Mouse (Mus musculus): ENCODE measurements around the gene Srp9. TPM values are rescaled to one million over a fixed set of nuclear protein-coding genes. Genes with fewer than 3 reads are reported as not detected.

Srp9 gene
- polyA plus RNA-seq, 1 experiment from 2014 or later: 215 TPM

DNA sequence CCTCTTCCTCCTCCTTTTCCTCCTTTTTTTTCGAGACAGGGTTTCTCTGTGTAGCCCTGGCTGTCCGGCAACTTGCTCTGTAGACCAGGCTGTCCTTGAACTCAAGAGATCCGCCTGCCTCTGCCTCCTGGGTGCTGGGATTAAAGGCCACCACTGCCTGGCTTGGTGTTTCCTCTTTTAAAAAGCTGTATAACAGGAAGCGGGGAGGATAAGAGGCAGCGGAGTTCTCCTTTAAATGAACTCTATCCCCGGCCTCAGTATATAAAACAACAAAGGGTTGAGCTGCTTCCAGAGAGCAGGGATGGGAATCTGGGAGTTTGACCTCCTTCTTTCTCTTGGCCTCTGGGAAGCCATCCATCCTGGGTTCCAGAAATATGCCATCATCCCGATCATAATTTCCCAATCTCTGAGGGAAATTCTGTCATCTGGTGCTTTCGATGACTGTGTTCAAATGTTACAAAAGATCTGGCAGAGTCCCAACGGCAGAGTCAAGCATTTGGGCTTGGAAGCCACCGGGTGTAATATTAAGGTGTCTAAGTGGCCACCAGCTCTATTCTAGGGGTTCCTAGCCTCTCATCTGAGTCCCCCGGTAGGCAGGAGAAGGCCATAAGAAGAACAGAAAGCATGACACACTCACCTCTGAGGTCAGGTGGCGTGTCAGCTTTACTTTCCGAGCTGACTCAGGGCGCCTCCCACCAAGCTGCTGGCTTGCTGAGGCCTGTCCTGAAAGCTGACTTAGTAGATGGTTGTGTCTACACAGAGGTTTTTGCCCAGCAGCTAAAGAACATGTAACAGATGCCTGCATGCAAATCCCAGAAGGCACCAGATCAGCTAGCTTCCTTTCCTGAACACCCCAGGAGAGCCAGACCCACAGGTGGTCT, 36.5 kb upstream of the Srp9 start:
- no peak overlapping the region for H3K4me2 ChIP-seq (replicated peaks; ENCODE audit: low read depth)
- WGBS: 66% methylated on average over 14 of the region's 14 CpGs
- no peaks in the 10 kb centered on the region for H3K27me3 ChIP-seq (ENCODE audit: control insufficient read depth, insufficient read depth, low read length)
- no peak for TF ChIP-seq EP300 (optimal IDR thresholded peaks at IDR 0.05)
- no peak for TF ChIP-seq CTCF (IDR thresholded peaks at IDR 0.05; ENCODE audit: low read depth)
- peaks cover 20% of the 10 kb centered on the region for H3K4me1 ChIP-seq (replicated peaks; ENCODE audit: control insufficient read depth, insufficient read depth)
- no peak overlapping the region for H3K9ac ChIP-seq (ENCODE audit: low read length)
- peak; percentile 63 for ATAC-seq (ENCODE audit: low FRiP score, low TSS enrichment)
- peak; percentile 53 for DNase-seq (ENCODE audit: low spot score)
- H3K4me3 ChIP-seq (ENCODE audit: low read depth, low read length): no peak overlapping the region
- peak overlapping the region; percentile 83 for H3K27ac ChIP-seq (replicated peaks)
- no peaks in the 10 kb centered on the region for H3K9me3 ChIP-seq (ENCODE audit: control insufficient read depth, low read length)
- H3K36me3 ChIP-seq (ENCODE audit: control insufficient read depth, insufficient read depth, low read length): no peaks in the 10 kb centered on the region

DNA sequence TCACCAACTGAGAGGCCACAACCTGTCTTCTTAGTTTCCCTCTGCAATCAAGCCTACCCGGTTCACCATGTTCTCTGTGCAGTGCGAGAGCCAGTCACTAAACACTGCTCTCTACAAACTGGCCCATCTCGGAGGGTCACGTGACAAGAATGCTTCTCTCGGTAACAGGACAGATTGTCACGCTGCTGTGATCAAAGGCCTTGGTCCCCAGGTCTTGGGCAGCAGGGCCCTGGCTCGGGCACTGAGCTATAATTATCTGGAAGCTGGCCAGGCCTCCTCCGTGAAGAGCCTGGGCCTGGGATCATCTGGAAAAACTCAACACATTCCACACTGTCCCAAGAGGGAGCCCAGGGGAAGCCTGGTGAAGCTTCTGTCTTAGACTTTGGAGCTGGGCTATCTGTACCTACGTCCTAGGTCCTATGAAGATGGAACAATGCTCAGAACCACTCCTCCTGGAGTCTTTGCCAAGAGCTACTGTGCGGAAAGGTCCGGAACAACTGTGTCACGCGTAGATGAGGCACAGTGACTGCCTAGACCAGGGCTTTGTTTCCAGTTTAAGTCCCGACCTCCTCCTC, 35.6 kb upstream of the Srp9 start:
- WGBS: 37% methylated on average over 14 of the region's 14 CpGs
- Histone ChIP-seq H3K27me3 (ENCODE audit: control insufficient read depth, insufficient read depth, low read length) (no peaks in the 10 kb centered on the region), H3K27ac (replicated peaks) (peak overlapping the region; percentile 83), H3K4me3 (ENCODE audit: low read depth, low read length) (no peak overlapping the region), H3K4me1 (replicated peaks; ENCODE audit: control insufficient read depth, insufficient read depth) (peaks cover 20% of the 10 kb centered on the region), H3K4me2 (replicated peaks; ENCODE audit: low read depth) (no peak overlapping the region), H3K9me3 (ENCODE audit: control insufficient read depth, low read length) (no peaks in the 10 kb centered on the region), H3K36me3 (ENCODE audit: control insufficient read depth, insufficient read depth, low read length) (no peaks in the 10 kb centered on the region), H3K9ac (ENCODE audit: low read length) (no peak overlapping the region)
- TF ChIP-seq CTCF (IDR thresholded peaks at IDR 0.05; ENCODE audit: low read depth) (no peak), EP300 (optimal IDR thresholded peaks at IDR 0.05) (no peak)
- DNase-seq (ENCODE audit: low spot score) (no peak), ATAC-seq (ENCODE audit: low FRiP score, low TSS enrichment) (peak; percentile 33)

DNA sequence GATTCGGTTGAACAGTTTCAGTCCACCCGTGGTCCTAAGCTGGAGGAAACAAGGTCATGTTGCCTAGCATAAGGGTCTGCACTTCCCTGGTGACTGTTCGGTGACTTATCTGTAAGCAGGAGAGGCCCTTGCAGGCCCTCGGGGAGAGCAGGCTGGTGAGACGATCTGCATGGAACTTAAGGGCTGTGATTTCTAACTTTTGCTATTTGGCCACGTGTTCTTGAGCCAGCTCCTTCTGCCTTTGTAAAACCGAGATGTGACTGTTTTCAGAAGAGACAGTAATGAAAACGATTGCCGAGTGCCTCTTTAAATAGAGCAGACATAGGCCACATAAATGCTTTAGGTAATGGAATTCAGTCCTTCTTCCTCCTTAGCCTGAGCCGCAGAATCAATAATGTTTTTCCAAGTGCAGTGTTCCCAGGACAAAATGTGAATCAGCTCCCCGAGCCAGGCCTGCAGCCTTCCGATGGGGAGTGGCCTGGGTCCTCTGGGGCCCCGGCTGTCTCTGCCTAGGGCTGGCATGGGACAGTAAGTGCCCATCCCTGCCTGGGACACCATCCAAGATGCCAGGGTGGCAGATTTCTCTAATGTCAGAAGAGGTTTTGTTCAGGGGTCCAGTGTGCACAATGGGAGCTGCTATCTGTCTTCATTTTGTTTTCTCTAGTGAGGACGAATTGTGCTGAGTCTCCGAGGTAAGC, 34.8 kb upstream of the Srp9 start:
- no peak for ATAC-seq (ENCODE audit: low FRiP score, low TSS enrichment)
- H3K9ac ChIP-seq (ENCODE audit: low read length): 0 out of 2 replicates have a peak overlapping the region, but pooled peaks have one; percentile 38
- no peaks in the 10 kb centered on the region for H3K9me3 ChIP-seq (ENCODE audit: control insufficient read depth, low read length)
- WGBS: 29% methylated on average over 15 of the region's 15 CpGs
- H3K4me2 ChIP-seq (replicated peaks; ENCODE audit: low read depth): 0 out of 2 replicates have a peak overlapping the region, but pooled peaks have one; percentile 5
- TF ChIP-seq EP300 (optimal IDR thresholded peaks at IDR 0.05) (no peak), CTCF (IDR thresholded peaks at IDR 0.05; ENCODE audit: low read depth) (no peak)
- peaks cover 21% of the 10 kb centered on the region for H3K4me1 ChIP-seq (replicated peaks; ENCODE audit: control insufficient read depth, insufficient read depth)
- no peak for DNase-seq (ENCODE audit: low spot score)
- no peaks in the 10 kb centered on the region for H3K36me3 ChIP-seq (ENCODE audit: control insufficient read depth, insufficient read depth, low read length)
- peak overlapping the region; percentile 83 for H3K27ac ChIP-seq (replicated peaks)
- H3K27me3 ChIP-seq (ENCODE audit: control insufficient read depth, insufficient read depth, low read length): no peaks in the 10 kb centered on the region
- H3K4me3 ChIP-seq (ENCODE audit: low read depth, low read length): no peak overlapping the region

DNA sequence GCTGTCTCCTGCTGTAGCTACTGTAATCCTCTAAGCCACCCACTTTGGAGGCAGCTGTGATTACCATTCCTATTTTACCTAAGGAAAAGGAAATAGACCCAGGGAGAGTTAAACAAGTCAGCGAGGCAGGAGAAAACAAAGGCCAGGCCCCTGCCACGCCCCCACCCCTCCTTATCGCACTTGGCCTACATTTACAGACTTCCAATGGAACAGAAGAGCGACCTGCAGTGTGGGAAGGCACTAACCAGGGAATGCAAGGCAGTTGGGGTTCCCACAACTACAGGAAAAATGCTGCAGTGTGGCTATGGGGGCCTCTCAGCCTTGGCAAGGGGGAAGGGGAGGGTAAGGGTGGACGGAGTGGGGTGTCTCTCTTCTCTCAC, 34.2 kb upstream of the Srp9 start:
- no peak overlapping the region for H3K9ac ChIP-seq (ENCODE audit: low read length)
- H3K4me2 ChIP-seq (replicated peaks; ENCODE audit: low read depth): no peak overlapping the region
- TF ChIP-seq EP300 (optimal IDR thresholded peaks at IDR 0.05): no peak
- no peak for TF ChIP-seq CTCF (IDR thresholded peaks at IDR 0.05; ENCODE audit: low read depth)
- DNase-seq (ENCODE audit: low spot score): peak; percentile 82
- WGBS: 29% methylated on average over 5 of the region's 5 CpGs
- peaks cover 23% of the 10 kb centered on the region for H3K4me1 ChIP-seq (replicated peaks; ENCODE audit: control insufficient read depth, insufficient read depth)
- ATAC-seq (ENCODE audit: low FRiP score, low TSS enrichment): peak; percentile 24; the same call in 1 of the 2 replicates
- peak overlapping the region; percentile 83 for H3K27ac ChIP-seq (replicated peaks)
- no peaks in the 10 kb centered on the region for H3K27me3 ChIP-seq (ENCODE audit: control insufficient read depth, insufficient read depth, low read length)
- H3K36me3 ChIP-seq (ENCODE audit: control insufficient read depth, insufficient read depth, low read length): no peaks in the 10 kb centered on the region
- H3K9me3 ChIP-seq (ENCODE audit: control insufficient read depth, low read length): no peaks in the 10 kb centered on the region
- no peak overlapping the region for H3K4me3 ChIP-seq (ENCODE audit: low read depth, low read length)

DNA sequence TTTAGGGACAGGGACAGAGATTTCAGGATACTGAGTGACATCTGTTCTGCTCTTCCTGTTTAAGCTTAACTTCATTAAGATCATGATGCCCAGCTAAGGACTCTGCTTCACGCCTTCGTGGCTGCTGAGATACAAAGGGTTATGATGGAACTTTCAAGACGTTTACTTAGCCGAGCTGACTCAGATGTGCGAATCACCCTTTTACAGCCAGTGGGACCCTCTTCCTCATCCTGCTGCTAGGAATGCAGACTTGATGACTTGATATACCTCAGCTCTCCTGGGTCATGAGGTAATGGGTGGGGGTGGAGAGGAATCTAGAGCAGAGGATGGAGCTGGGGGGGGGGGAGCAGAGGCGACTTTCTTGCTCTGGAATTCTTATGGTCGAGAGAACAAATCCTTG, 33.3 kb upstream of the Srp9 start:
- H3K27me3 ChIP-seq (ENCODE audit: control insufficient read depth, insufficient read depth, low read length): no peaks in the 10 kb centered on the region
- ATAC-seq (ENCODE audit: low FRiP score, low TSS enrichment) (no peak), DNase-seq (ENCODE audit: low spot score) (no peak)
- no peak overlapping the region for H3K4me2 ChIP-seq (replicated peaks; ENCODE audit: low read depth)
- no peak overlapping the region for H3K9ac ChIP-seq (ENCODE audit: low read length)
- TF ChIP-seq EP300 (optimal IDR thresholded peaks at IDR 0.05) (no peak), CTCF (IDR thresholded peaks at IDR 0.05; ENCODE audit: low read depth) (no peak)
- H3K36me3 ChIP-seq (ENCODE audit: control insufficient read depth, insufficient read depth, low read length): no peaks in the 10 kb centered on the region
- H3K27ac ChIP-seq (replicated peaks): peak overlapping the region; percentile 72
- H3K4me1 ChIP-seq (replicated peaks; ENCODE audit: control insufficient read depth, insufficient read depth): peaks cover 23% of the 10 kb centered on the region
- no peak overlapping the region for H3K4me3 ChIP-seq (ENCODE audit: low read depth, low read length)
- WGBS: 30% methylated on average over 7 of the region's 7 CpGs
- no peaks in the 10 kb centered on the region for H3K9me3 ChIP-seq (ENCODE audit: control insufficient read depth, low read length)
